Mouse (Mus musculus) retina, embryonic 14.5 days (tissue): Measurements from ENCODE around the gene Sptbn2.
"Not testable (repeated sequence)": the region's sequence is repeated elsewhere in the genome, so short reads cannot be mapped to it uniquely, and the experiment has no call there.

ENCODE experiments used
- DNase-seq: peaks from one replicate; pipeline ENCODE4 v3.0.0-alpha.2; 2015; ENCODE audit warnings: low spot score

Gene Sptbn2

DNA sequence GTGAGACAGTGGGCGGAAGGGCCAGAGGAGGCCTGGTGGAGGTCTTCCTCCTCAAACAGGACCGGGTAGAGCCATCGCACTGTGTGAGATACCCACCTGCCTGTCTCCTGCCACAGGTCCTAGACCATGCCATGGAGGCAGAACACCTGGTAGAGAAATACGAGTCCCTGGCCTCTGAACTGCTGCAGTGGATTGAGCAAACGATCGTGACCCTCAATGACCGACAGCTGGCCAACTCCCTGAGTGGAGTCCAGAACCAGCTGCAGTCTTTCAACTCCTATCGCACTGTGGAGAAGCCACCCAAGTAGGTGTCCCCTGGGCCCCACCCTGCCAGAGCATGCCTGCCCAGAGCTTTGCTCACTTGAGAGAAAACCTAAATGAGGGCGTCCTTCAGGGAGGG, 18.2 kb downstream of the Sptbn2 start:
- DNase-seq, result no peak

DNA sequence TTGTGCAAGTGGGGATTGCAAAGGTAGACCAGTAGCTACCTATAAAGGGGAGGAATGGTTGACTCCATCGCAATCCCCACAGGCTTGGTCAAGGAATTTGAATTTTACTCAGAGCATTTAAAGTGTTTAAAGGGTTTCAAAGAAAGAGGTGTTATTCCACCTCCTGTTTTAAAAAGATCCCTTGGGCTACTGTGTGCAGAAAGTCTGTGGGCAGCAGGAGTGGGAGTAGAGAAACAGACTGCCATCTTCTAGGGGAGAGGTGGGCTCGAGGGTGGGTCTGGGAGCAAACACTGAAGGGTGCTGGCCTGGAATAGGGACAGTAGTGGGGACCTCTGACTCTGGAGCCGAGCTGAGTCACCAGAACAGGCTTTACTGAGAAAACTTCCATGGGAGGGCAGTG, 22.1 kb downstream of the Sptbn2 start:
- DNase-seq, result no peak

DNA sequence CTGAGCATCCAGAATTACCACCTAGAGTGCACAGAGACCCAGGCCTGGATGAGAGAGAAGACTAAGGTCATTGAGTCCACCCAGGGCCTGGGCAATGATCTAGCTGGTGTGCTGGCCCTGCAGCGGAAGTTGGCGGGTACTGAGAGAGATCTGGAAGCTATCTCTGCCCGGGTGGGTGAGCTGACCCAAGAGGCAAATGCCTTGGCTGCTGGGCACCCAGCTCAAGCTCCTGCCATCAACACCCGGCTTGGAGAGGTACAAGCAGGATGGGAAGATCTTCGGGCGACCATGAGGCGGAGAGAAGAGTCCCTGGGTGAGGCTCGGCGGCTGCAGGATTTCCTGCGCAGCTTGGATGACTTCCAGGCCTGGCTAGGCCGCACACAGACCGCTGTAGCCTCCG, 26.9 kb downstream of the Sptbn2 start:
- no peak for DNase-seq

DNA sequence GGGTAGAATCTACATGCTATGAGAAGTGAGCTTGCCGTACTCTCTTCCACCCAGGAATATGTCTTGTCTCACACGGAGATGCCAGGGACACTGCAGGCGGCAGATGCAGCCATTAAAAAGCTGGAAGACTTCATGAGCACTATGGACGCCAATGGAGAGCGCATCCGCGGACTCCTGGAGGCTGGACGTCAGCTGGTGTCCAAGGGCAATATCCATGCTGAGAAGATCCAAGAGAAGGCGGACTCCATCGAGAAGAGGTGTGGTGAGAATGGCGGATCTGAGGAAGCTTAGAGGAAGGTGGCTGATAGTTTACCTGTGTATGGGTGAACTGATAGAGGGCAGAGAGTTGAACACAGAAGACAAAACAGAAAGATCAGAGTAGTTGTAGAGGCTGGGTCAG, 28.1 kb downstream of the Sptbn2 start:
- no peak for DNase-seq

DNA sequence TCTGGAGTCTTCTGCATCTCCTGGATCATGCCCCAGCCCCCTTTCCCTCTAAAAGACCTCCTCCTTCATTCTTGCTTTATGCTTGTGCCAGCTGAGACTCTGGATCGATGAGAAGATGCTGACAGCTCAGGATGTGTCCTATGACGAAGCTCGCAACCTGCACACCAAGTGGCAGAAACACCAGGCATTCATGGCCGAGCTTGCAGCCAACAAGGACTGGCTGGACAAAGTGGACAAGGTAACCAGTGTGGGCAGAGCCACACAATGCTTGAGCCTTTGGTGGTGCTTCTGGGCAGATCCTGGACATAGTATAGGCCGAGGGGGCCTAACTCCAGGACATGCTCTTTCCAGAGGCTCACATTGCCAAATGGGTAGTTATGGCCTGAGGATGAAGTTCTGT, 28.8 kb downstream of the Sptbn2 start:
- no peak for DNase-seq

DNA sequence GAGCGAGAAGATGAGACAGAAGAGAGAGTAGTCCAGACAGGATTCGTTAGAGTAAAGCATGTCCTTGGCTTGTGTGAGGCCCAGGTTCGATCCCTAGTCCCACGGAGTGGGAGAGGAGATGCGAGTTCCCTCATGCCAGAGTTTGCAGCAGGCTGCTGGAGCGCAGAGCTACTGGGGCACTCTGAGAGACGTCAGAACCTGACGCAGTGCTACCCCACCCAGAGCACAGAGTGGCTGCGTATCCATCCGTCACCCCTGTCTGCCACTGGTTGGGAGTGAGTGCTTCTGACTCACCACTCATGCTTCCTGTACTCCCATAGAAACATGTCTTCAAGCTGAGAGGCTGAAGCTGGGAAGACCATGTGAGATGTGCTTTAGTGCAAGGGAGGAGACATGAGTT, 30.5 kb downstream of the Sptbn2 start:
- DNase-seq, result no peak

DNA sequence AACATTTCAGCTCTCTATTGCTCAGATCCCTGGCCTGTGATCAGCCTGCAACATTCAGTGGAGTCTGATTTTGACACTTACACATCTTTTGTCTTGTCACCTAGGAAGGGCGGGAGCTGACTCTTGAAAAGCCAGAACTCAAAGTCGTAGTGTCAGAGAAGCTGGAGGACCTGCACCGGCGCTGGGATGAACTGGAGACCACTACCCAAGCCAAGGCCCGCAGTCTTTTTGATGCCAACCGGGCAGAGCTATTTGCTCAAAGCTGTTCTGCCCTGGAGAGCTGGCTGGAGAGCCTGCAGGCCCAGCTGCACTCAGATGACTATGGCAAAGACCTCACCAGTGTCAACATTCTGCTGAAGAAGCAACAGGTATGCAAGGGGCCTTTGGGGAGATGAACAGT, 31.3 kb downstream of the Sptbn2 start:
- no peak for DNase-seq

DNA sequence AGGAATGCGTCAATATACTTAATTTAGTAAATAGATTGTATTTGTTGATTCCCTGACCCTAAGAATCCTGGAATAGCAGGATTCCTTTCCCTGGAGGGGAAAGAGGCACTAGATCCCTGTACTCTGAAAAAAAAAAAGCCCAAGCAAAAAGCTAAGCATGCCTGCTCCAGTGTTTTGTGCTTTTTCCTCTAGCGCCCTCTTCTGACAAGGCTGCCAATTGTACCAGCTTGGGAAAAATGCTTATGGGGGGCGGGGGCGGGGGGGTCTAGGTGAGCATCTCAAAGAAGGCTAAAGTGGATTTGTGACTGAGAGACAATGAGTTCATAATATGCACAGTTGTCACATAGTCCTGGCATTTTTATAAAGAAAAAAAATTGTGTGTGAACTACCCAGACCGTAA, 32.6 kb downstream of the Sptbn2 start:
- DNase-seq, result peak; percentile 71

DNA sequence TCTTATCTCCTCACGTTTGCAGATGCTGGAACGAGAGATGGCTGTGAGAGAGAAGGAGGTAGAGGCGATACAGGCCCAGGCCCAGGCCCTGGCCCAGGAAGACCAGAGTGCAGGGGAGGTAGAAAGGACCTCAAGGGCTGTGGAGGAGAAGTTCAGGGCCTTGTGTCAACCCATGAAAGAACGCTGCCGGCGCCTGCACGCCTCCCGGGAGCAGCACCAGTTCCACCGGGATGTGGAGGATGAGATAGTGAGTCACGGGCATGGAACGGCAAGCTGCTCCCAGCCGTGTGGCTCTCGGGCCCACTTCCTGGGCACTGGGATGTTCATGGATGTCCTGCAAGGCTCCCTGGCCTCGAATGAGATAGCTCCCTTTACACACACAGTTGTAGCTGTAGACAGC, 33.1 kb downstream of the Sptbn2 start:
- no peak for DNase-seq

DNA sequence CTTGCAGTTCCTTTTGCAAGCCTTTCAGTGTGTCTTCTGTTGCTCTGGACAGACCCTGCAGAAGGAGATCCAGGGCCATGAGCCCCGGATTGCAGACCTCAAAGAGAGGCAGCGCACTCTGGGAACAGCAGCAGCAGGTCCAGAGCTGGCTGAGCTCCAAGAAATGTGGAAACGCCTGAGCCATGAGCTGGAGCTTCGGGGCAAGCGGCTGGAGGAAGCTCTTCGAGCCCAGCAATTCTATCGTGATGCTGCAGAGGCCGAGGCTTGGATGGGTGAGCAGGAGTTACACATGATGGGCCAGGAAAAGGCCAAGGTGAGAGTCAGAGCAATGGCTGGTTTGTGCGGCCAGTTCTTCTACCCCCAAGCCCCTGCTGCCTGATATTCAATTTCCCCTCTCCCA, 34.1 kb downstream of the Sptbn2 start:
- DNase-seq, result no peak

DNA sequence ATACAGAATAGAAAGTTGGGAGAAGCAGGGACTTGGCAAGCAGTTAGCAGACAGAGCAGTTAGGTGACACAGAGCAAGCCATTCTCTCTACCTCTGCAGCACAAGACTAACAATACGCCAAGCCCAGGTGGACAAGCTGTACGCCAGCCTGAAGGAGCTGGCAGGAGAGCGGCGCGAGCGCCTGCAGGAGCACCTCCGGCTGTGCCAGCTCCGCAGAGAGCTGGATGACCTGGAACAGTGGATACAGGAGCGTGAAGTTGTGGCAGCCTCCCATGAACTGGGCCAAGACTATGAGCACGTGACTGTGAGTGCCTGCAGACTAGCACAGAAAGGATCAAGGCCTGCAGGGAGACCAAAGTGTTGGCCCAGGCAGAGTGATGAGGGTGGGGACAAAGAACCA, 34.7 kb downstream of the Sptbn2 start:
- no peak for DNase-seq

DNA sequence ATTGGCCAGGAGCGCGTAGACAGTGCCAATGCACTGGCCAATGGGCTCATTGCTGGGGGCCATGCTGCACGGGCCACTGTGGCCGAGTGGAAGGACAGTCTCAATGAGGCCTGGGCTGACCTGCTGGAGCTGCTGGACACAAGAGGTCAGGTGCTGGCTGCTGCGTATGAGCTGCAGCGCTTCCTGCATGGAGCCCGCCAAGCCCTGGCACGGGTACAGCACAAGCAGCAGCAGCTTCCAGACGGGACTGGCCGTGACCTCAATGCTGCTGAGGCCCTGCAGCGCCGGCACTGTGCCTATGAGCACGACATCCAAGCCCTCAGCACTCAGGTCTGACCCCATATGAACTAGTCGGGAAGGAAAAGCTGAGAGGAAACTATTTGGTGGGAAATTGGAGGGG, 35.6 kb downstream of the Sptbn2 start:
- no peak for DNase-seq

DNA sequence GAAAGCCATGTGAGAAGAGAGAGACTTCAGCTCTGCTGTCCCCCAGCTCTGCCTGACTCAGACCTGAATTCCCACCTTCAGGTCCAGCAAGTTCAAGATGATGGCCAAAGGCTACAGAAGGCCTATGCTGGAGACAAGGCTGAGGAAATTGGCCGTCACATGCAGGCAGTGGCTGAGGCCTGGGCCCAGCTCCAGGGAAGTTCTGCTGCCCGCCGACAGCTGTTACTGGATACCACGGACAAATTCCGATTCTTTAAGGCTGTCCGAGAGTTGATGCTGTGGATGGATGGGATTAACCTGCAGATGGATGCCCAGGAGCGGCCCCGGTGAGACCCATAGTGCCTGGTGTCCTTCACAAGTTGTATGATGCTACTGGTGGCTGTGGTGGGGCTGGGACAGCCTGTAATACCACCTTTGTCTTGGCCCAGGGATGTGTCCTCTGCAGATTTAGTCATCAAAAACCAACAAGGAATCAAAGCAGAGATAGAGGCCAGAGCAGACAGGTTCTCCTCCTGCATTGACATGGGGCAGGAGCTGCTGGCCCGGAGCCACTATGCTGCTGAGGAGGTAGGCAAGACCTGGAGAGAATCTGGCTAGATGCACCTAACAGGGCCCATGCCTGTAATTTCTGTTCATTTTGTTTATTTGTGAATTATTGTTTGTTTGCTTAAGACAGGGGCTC, 36.8 kb downstream of the Sptbn2 start:
- DNase-seq, result no peak

DNA sequence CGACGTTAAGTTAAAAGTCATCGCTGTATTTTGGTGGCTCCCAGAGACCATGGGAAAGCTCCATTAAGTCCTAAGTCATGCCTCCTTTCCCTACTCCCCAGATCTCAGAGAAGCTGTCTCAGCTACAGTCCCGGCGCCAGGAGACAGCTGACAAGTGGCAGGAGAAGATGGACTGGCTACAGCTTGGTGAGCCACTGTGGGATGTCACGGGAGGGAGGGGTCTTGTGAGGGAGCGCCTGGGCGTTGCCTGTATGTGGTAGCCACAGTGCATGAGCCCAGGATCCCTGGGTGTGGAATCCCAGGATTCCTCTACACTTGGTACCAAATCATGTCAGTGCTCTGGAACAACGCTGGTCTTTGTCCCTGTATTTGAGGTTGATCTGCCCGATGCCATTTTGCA, 37.5 kb downstream of the Sptbn2 start:
- no peak for DNase-seq

DNA sequence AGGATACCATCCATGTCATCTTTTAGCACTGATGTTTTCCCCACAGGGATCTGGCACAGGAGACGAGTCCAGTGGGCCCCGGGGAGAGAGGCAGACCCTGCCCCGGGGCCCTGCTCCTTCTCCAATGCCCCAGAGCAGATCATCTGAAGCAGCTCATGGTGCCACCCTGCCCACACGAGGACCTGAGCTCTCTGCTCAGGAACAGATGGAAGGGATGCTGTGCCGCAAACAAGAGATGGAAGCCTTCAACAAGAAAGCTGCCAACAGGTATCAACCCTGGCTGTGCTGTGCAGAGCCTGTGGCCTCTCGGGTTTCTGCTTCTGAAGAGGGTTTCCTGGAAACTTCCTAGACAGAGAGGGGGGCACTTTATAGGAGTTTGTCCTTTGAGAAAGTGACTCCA, 39.0 kb downstream of the Sptbn2 start:
- no peak for DNase-seq

DNA sequence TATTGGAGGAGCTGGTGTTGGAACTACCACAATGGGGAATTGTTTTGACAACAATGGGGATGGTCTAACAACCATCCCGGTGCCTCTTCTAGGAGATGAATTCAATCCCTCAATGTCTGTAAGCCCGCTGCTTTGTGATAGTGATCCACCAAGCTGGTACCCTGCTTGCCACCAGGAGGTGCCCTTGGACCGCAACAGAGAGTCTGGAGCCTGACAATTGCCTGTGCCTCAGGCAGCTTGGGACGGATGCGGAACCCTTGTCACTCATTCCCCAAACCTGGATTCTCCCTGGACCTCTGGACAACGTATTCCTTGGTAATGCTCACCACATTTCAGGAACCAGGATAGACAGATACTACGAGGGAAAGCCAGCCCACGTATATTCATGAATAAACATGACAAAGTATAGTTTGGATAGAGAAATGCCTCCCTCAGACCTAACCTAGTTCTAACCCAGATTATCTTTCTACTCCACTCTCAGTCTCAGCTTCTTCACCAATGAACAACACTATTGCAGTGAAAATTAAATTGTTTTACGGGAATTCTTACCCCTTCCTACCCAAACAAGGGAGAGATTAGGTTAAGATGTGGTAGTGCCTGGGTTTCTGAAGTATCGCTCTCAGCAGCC, 44.7 kb downstream of the Sptbn2 start:
- peak; percentile 94 for DNase-seq

DNA sequence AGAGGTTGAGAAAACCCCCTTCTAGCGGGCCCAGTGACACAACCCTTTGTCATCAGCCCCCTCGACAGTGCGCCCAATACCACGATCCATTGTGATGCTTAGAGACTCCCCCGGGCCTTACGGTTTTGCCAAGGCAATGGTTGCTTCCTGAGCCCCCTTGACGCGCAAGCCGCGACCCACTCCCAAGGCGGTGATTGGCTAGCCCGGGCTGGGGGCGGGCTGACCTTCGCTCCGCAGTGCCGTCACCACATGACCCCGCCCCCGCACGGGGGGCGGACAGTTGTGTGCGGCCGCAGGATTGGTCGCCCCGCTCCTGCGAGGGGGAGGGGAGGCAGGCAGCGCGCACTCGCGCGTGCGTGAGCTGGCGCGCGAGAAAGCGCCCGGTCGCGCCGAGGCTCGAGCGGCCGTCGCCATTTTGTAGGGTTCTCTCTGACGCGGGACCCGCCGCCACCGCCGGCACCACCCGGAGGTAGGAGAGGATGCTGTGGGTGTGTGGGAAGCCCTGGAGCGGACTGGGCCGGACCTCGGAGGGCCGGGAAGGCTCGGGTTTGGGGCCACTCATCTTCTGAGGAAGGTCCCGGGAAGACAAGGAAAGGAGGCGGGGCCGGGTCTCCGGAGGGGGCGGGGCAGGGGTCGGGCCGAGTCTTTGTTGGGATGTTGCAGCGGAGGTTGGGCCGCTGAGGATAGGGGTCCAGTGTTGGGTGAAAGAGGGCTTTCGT, 45.4 kb downstream of the Sptbn2 start, which contains the start of gene Rbm4b:
TSS of gene Rbm4b (plus strand) at position 305 of the 719 bp plus-strand sequence.
- DNase-seq, result peak; percentile 99

DNA sequence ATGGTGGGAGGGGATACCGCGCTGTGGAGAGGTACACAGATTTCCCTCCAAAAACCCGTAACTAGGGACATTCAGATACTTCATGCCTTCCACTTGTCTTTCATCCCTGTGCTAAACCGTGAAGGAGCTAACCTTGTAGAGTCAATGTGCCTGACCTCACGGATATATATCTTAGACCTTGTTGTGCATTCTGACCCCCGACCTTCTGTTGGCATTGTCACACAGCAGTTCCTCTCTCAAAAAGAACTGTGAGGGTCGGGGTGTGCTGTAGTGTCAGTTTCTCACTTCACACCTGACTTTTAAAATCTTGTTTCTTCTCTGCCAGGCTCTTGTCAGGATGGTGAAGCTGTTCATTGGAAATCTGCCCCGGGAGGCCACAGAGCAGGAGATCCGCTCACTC, 46.0 kb downstream of the Sptbn2 start:
- DNase-seq, result no peak

DNA sequence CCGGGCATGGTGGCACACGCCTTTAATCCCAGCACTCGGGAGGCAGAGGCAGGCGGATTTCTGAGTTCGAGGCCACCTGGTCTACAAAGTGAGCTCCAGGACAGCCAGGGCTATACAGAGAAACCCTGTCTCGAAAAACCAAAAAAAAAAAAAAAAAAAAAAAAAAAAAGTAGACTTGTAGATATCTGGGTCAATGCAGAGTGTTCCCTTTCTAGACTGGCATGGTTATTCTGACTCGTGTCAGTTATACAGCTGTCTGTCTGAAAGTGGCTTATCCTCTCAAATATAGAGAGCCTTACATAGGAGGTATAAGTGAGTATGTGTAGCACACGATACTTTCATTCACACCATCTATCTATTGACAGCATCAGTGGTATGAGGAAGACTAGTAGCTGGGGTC, 49.6 kb downstream of the Sptbn2 start:
- not testable (repeated sequence) for DNase-seq

DNA sequence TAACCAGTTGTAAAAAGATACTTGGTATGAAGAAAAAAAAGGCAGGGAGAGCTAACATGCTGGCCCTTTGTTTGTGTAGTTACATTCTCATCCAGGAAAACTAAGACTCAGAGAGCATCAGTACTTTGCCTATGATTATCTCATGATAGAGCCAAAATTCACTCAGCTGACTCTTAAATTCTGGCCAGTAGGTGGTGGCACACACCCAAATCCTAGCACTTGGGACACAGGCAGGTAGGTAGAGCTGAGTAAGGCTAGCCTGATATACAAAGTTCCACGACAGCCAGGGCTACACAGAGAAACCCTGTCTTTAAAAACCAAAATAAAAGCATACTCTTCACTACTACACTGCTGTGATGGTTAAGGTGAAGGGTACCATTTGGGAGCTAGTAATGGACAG, 51.9 kb downstream of the Sptbn2 start:
- no peak for DNase-seq

DNA sequence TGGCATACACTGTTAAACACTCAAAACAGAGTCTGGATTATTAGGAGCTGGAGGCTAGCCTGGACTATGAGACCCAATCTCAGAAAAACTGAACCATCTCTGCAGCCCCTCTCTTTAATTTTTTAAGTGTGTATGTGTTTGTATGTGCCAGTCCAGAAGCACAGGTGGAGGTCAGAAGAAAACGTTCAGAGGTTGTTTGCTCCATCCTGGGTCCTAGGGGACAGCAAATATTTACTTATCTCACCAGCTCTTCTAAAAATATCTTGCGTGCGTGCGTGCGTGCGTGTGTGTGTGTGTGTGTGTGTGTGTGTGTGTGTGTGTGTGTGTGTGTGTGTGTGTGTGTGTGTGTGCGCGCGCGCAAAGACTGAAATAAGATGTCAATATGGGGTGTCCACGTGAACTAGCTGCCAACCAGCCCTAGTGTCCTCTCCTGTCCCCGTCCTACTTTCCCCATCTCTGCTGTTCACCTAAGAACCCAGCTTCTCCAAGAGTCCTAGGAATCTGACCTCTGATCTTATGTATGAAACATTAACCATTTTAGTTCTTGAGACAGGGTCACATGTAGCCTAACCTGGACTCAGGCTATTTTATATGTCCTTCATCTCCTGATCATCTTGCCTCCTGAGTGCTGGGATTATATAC, 56.7 kb downstream of the Sptbn2 start:
- DNase-seq, result no peak

DNA sequence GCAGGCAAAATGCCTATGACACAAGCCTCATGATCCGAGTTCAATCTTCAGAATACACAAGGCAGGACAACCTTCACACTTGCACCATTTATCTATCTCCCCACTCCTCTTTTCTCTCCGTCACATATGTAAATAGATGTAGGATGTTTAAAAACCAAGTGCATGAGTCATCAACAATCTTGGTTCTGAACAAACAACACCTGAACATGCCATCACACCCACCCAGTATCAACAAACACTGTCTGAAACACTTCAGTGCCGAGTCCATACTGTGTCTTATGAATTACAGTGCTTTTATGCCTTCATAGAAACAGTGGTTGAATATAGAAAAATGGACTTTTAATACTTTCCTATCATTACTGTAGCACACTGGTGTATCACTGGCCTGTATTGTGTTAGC, 61.8 kb downstream of the Sptbn2 start:
- no peak for DNase-seq

DNA sequence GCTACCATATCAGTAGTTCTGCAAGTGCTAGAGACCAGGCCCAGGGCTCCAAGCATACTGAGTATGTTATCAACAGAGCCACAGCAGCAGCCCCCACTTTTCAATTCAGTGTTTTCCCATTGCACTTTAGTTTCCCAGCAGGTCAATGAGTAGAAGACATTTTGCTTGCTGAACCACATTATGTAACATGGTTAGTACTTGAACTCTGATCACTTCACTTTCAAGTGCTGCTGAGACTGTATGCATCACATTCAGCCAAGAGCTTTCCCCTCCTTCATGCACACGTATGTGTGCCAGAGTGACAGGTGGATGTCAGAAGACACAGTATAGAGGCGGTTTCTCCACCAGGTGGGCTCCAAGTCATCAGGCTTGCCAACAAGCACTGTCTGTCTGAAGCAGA, 71.9 kb downstream of the Sptbn2 start:
- DNase-seq, result no peak
